Mouse (Mus musculus) intestine, embryonic 14.5 days (tissue): ENCODE results near the gene Creb5. TPM values are rescaled to one million over a fixed set of nuclear protein-coding genes. Genes with fewer than 3 reads are reported as not detected.

Source experiments
- ATAC-seq: fragments of 200-750 bp; cut with Nextera tagmentation; replicated peaks from 2 replicates; pipeline ENCODE4 v1.8.0; 2017; ENCODE audit warnings: low read depth, moderate number of reproducible peaks, moderate TSS enrichment, moderate library complexity; ENCODE audit not compliant: low FRiP score, low TSS enrichment
- DNase-seq: peaks from one replicate; pipeline ENCODE4 v3.0.0-alpha.2; 2018; ENCODE audit warnings: low spot score
- H3K27ac ChIP-seq: fragments of 300-500 bp; sonication (generic); 2 replicates; pipeline ENCODE4 v1.5.1; 2014; ENCODE audit warnings: low read depth, mild to moderate bottlenecking, control low read depth
- H3K27me3 ChIP-seq: fragments of 300-500 bp; sonication (generic); replicated peaks from 2 replicates; pipeline ENCODE4 v1.6.1; 2014; ENCODE audit warnings: low read length, control low read depth; ENCODE audit not compliant: control insufficient read depth, insufficient read depth
- H3K36me3 ChIP-seq: fragments of 300-500 bp; sonication (generic); 2 replicates; pipeline ENCODE4 v1.6.1; 2014; ENCODE audit warnings: low read length, control low read depth; ENCODE audit not compliant: control insufficient read depth, insufficient read depth
- H3K4me1 ChIP-seq: fragments of 300-500 bp; sonication (generic); replicated peaks from 2 replicates; pipeline ENCODE4 v1.6.1; 2014; ENCODE audit warnings: low read length, control low read depth, mixed read lengths; ENCODE audit not compliant: control insufficient read depth, insufficient read depth
- H3K4me2 ChIP-seq: fragments of 300-500 bp; sonication (generic); 2 replicates; pipeline ENCODE4 v1.6.1; 2014; ENCODE audit warnings: low read length
- H3K4me3 ChIP-seq: fragments of 300-500 bp; sonication (generic); 2 replicates; pipeline ENCODE4 v1.5.1; 2014; ENCODE audit warnings: low read depth, low read length, control low read depth, mixed read lengths
- H3K9ac ChIP-seq: fragments of 300-500 bp; sonication (generic); 2 replicates; pipeline ENCODE4 v1.6.1; 2014; ENCODE audit warnings: mild to moderate bottlenecking, low read length
- H3K9me3 ChIP-seq: fragments of 300-500 bp; sonication (generic); 2 replicates; pipeline ENCODE4 v1.6.1; 2016; ENCODE audit warnings: low read length, control low read depth; ENCODE audit not compliant: control insufficient read depth
- WGBS: fragments of 180-500 bp; shearing (Covaris S2); extraction: QIAGEN DNeasy Blood & Tissue Kit; methylation state at CpG from one replicate; pipeline ENCODE4 v1.1.7; 2014; 5-methylcytosine and 5-hydroxymethylcytosine counted together
- polyA plus RNA-seq: library from polyadenylated mRNA; unstranded; fragments of >200 nt; fragmentation: Nextera tagmentation; extraction: Ambion mirVana; gene quantifications from 2 replicates; pipeline ENCODE4 v1.2.1, GENCODE M21; 2014

The Creb5 gene
- polyA plus RNA-seq, 1 experiment from 2014 or later: 5.3 TPM

DNA sequence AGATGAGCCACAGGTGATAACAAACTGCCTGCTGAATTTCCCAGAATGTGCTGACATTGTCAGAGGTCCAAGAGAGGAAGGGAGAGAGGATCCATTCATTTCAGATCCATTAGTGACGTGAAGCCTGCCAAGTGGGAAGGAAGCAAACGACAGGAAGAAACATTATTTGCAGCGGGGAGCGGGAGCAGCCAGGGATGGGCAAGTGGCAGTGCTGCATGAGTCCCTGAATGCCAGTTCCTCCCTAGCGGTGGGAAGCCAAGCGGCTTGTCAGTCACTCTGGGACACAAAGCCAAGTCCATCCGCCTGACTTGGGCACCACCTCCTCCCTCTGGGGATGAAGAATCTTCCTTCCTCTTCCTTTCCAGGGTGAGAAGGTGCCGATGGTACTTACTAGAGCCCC lies 183.5 kb downstream of the Creb5 start:
- peaks cover 9% of the 10 kb centered on the region; the same call in 1 of the 2 replicates for H3K4me1 ChIP-seq
- DNase-seq: peak; percentile 52
- no peaks in the 10 kb centered on the region for H3K9me3 ChIP-seq
- H3K27ac ChIP-seq: no peak overlapping the region
- no peaks in the 10 kb centered on the region for H3K36me3 ChIP-seq
- no peaks in the 10 kb centered on the region for H3K27me3 ChIP-seq
- 37% methylated on average over 8 of the region's 8 CpGs for WGBS
- peak overlapping the region; percentile 23; the same call in 1 of the 2 replicates for H3K4me2 ChIP-seq
- no peak overlapping the region for H3K4me3 ChIP-seq
- H3K9ac ChIP-seq: no peak overlapping the region
- ATAC-seq: no peak

DNA sequence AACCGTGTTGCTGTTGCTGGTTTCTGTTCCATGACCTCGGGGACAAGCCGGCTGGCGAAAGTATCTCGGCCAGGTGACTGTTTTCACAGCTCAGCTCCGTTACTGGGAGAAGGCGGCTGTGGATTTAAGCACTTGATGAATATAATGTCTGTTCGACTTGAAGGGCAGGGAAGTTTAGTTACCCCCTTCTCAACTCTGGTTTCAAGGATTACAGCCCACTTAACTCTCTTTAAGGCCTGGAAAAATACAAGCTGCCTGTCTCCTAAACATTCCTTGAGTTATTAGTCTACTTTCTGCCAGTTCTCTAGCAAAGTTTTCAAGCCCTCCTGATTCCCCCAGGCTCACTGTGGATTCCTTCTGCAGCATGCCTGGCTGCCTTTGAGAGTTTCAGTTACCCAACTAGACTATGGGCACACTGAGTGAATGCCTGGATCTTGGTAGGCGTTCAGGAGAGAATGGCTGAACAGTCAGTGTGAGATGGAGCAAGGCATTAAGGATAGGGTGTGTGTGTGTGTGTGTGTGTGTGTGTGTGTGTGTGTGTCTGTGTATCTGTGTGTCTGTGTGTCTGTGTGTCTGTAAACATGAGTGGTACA lies 184.0 kb downstream of the Creb5 start:
- no peaks in the 10 kb centered on the region for H3K9me3 ChIP-seq
- peak overlapping the region; percentile 23; the same call in 1 of the 2 replicates for H3K4me2 ChIP-seq
- H3K9ac ChIP-seq: no peak overlapping the region
- no peak overlapping the region for H3K27ac ChIP-seq
- DNase-seq (peak; percentile 51), ATAC-seq (no peak)
- H3K27me3 ChIP-seq: no peaks in the 10 kb centered on the region
- no peaks in the 10 kb centered on the region for H3K36me3 ChIP-seq
- WGBS: 29% methylated on average over 9 of the region's 9 CpGs
- peaks cover 9% of the 10 kb centered on the region; the same call in 1 of the 2 replicates for H3K4me1 ChIP-seq
- H3K4me3 ChIP-seq: no peak overlapping the region

DNA sequence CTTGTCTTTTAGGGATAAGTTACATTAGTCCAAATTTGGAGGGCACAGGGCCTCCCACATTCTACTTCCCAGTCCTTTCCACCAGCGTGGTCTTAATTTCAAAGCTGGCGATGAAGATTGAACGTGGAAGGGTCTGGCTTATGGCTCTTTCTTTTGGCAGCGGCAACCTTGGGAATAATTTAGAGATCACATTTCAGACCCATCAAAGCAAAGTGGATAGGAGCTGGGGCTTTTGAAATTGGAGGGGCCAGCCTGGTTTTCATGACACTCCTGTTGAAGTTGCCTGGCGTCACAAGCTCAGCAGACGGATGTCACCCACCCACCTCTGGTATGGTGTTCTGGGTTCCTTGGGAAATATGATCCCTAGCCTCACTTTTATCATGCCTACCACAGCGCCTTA lies 185.7 kb downstream of the Creb5 start:
- Histone ChIP-seq H3K9ac (no peak overlapping the region), H3K4me3 (no peak overlapping the region), H3K27ac (no peak overlapping the region), H3K36me3 (no peaks in the 10 kb centered on the region), H3K9me3 (no peaks in the 10 kb centered on the region), H3K27me3 (no peaks in the 10 kb centered on the region), H3K4me2 (no peak overlapping the region), H3K4me1 (peaks cover 9% of the 10 kb centered on the region; the same call in 1 of the 2 replicates)
- ATAC-seq: no peak
- 73% methylated on average over 7 of the region's 7 CpGs for WGBS
- no peak for DNase-seq

DNA sequence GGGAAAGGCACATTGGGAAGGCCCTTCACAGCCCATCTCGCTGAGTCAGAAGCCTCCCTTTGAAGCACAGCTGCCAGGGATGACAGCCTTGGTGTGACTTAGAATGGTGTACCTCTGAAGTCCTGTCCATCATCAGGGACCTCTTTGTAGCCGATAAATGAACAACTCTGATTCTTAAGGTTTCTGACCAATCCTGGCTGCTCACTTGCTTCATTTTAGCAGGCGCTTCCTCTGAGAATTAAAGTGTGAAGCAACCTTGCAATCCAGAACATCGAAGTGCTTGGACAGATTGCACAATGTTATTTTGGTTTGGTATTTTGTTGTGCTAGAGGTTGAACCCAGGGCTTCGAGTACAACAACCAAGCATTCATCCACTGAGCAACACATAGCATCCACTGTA lies 190.4 kb downstream of the Creb5 start:
- H3K27me3 ChIP-seq: no peaks in the 10 kb centered on the region
- WGBS: 90% methylated on average over 5 of the region's 5 CpGs
- no peak overlapping the region for H3K4me2 ChIP-seq
- DNase-seq: peak; percentile 27
- no peak overlapping the region for H3K27ac ChIP-seq
- H3K9ac ChIP-seq: no peak overlapping the region
- no peak overlapping the region for H3K4me3 ChIP-seq
- ATAC-seq: no peak
- H3K4me1 ChIP-seq: no peaks in the 10 kb centered on the region
- H3K9me3 ChIP-seq: no peaks in the 10 kb centered on the region
- H3K36me3 ChIP-seq: no peaks in the 10 kb centered on the region

DNA sequence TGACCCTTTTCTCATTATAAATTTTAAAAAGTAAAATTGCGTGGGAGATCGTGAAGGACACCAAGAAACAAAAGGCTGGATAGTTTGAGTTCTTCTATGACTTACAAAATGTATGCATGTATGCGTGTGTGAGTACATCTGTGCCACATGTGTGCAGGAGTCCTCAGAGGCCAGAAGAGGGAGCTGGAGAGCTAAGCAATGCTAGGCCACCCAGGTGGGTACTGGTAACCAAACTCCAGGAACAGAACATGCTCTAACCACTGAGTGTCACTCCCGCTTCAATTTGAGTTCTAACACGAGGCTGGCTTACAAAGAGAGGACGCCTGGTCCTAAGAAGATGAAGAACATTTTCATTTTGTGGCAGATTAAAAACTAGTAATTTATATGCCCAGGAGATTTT lies 203.8 kb downstream of the Creb5 start:
- Histone ChIP-seq H3K4me1 (no peaks in the 10 kb centered on the region), H3K4me3 (no peak overlapping the region), H3K9ac (no peak overlapping the region), H3K27me3 (no peaks in the 10 kb centered on the region), H3K36me3 (no peaks in the 10 kb centered on the region), H3K4me2 (no peak overlapping the region), H3K9me3 (no peaks in the 10 kb centered on the region), H3K27ac (no peak overlapping the region)
- ATAC-seq (no peak), DNase-seq (no peak)
- 89% methylated on average over 6 of the region's 6 CpGs for WGBS

DNA sequence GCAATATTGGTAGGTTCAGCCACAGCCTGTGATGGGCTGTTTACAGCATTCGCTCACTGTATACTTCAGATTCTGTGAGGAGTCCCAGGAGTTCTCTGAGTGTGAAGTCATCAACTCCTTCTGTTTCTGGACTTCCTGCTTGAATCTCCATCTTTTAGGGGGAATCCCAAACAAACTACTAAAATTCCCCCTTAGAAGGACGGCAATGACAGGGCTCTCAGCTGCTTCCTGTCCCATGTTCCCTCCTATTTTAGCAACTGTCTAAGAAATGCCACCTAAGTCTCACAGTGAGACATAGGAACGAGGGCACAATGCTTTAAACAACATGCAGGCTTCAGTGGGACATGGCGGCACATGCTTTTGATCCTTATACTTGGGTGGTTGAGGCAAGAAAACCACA lies 204.3 kb downstream of the Creb5 start:
- H3K4me3 ChIP-seq: no peak overlapping the region
- no peak overlapping the region for H3K9ac ChIP-seq
- 82% methylated on average over 4 of the region's 4 CpGs for WGBS
- no peak for DNase-seq
- no peaks in the 10 kb centered on the region for H3K9me3 ChIP-seq
- H3K4me2 ChIP-seq: no peak overlapping the region
- ATAC-seq: no peak
- H3K27me3 ChIP-seq: no peaks in the 10 kb centered on the region
- H3K27ac ChIP-seq: no peak overlapping the region
- H3K4me1 ChIP-seq: no peaks in the 10 kb centered on the region
- no peaks in the 10 kb centered on the region for H3K36me3 ChIP-seq

DNA sequence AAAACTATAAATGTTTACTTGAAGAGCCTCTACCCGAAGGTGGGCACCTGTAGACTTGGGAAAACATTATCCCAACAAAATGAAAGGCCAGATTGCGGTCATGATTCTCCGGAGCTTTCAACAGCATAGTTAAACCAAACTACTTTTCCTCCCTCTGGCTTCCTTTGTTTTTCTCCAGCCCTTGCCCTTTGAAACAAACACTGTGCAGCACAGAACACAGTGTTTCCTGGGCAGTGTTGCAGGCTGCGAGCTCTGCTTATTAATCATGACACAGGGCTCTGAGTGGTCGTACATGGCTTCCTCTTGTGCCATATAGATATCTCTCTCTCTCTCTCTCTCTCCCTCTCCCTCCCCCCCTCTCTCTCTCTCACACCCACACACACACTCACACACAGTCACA lies 206.8 kb downstream of the Creb5 start:
- no peaks in the 10 kb centered on the region for H3K36me3 ChIP-seq
- H3K9ac ChIP-seq: no peak overlapping the region
- no peaks in the 10 kb centered on the region for H3K27me3 ChIP-seq
- H3K27ac ChIP-seq: no peak overlapping the region
- ATAC-seq (no peak), DNase-seq (peak; percentile 9)
- H3K4me1 ChIP-seq: no peaks in the 10 kb centered on the region
- H3K4me3 ChIP-seq: no peak overlapping the region
- 27% methylated on average over 5 of the region's 5 CpGs for WGBS
- H3K9me3 ChIP-seq: no peaks in the 10 kb centered on the region
- no peak overlapping the region for H3K4me2 ChIP-seq

DNA sequence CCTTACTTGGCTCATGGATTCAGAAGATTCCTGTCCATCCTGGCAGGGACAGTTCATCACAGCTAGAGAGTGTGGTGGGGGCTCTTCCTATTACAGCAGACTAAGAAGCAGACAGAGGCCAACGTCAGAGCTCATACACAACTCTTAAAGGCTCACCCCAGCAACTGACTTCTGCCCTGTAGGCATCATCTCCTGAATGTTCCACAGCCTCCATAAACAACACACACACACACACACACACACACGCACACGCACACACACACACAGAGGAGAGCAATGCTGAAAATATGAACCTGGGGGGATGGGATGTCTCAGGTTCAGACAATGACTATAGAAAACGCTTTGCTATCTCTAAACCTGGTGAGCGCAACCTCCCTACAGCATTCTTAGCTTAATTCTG lies 208.6 kb downstream of the Creb5 start:
- no peak for ATAC-seq
- H3K27ac ChIP-seq: no peak overlapping the region
- H3K4me2 ChIP-seq: no peak overlapping the region
- no peaks in the 10 kb centered on the region for H3K9me3 ChIP-seq
- H3K4me3 ChIP-seq: no peak overlapping the region
- H3K9ac ChIP-seq: no peak overlapping the region
- WGBS: 85% methylated on average over 5 of the region's 5 CpGs
- H3K36me3 ChIP-seq: no peaks in the 10 kb centered on the region
- H3K4me1 ChIP-seq: no peaks in the 10 kb centered on the region
- no peaks in the 10 kb centered on the region for H3K27me3 ChIP-seq
- peak; percentile 16 for DNase-seq

DNA sequence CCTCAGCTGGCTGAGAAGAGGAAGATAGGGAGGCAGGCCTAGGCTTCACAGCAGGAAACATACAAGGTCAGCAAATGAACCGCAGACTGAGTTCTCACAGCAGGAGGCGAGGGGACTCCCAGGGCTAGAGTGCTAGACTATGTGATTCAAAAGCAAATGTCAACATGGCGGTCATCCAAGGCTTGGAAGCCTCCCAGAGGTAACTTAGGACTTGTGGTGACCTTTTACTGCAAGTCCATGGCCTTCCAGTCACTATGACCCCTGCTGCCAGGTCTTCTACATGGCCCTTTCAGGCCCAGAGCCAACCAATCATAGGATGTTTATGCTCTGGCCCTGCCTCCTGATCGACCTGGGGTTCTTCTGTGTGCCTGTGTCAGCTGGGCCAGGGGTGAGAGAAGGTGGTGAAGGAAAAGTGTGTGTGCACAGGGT lies 209.3 kb downstream of the Creb5 start:
- 70% methylated on average over 4 of the region's 4 CpGs for WGBS
- Histone ChIP-seq H3K4me3 (no peak overlapping the region), H3K36me3 (no peaks in the 10 kb centered on the region), H3K9me3 (no peaks in the 10 kb centered on the region), H3K27me3 (no peaks in the 10 kb centered on the region), H3K4me2 (no peak overlapping the region), H3K4me1 (no peaks in the 10 kb centered on the region), H3K27ac (no peak overlapping the region), H3K9ac (no peak overlapping the region)
- ATAC-seq (no peak), DNase-seq (peak; percentile 18)
